Mouse (Mus musculus) heart, postnatal 0 days (tissue): Measurements from ENCODE around the gene Arhgdia. TPM values are rescaled to one million over a fixed set of nuclear protein-coding genes. Genes with fewer than 3 reads are reported as not detected.

Experiments used
- ATAC-seq: fragments of 200-750 bp; cut with Nextera tagmentation; 2 replicates; pipeline ENCODE4 v1.8.0; 2017; ENCODE audit warnings: low read depth, moderate number of reproducible peaks, moderate library complexity; ENCODE audit not compliant: insufficient read depth
- DNase-seq: peaks from one replicate; pipeline ENCODE4 v3.0.0-alpha.2; 2016; ENCODE audit warnings: low spot score
- H3K27ac ChIP-seq: fragments of 300-500 bp; sonication (generic); 2 replicates; pipeline ENCODE4 v1.5.1; 2014; ENCODE audit warnings: low read depth, mild to moderate bottlenecking
- H3K27me3 ChIP-seq: fragments of 300-500 bp; sonication (generic); 2 replicates; pipeline ENCODE4 v1.6.1; 2014; ENCODE audit warnings: low read length, mixed read lengths; ENCODE audit not compliant: control insufficient read depth, insufficient read depth
- H3K36me3 ChIP-seq: fragments of 300-500 bp; sonication (generic); replicated peaks from 2 replicates; pipeline ENCODE4 v1.6.1; 2014; ENCODE audit warnings: low read length, mixed read lengths; ENCODE audit not compliant: control insufficient read depth, insufficient read depth
- H3K4me1 ChIP-seq: fragments of 300-500 bp; sonication (generic); 2 replicates; pipeline ENCODE4 v1.6.1; 2014; ENCODE audit warnings: antibody characterized with exemption; ENCODE audit not compliant: control insufficient read depth, insufficient read depth
- H3K4me2 ChIP-seq: fragments of 300-500 bp; sonication (generic); 2 replicates; pipeline ENCODE4 v1.6.1; 2014; ENCODE audit warnings: low read depth, mild to moderate bottlenecking, low read length, moderate library complexity
- H3K4me3 ChIP-seq: fragments of 300-500 bp; sonication (generic); 2 replicates; pipeline ENCODE4 v1.5.1; 2014; ENCODE audit warnings: low read depth, low read length
- H3K9ac ChIP-seq: fragments of 300-500 bp; sonication (generic); replicated peaks from 2 replicates; pipeline ENCODE4 v1.6.1; 2014; ENCODE audit warnings: low read depth, low read length, mixed read lengths
- H3K9me3 ChIP-seq: fragments of 300-500 bp; sonication (generic); replicated peaks from 2 replicates; pipeline ENCODE4 v1.6.1; 2016; ENCODE audit warnings: low read length; ENCODE audit not compliant: control insufficient read depth
- CTCF ChIP-seq: IDR thresholded peaks from 2 replicates; pipeline ENCODE4 v1.5.1; 2016; ENCODE audit warnings: antibody characterized with exemption, control low read depth, low read depth
- EP300 ChIP-seq: IDR thresholded peaks from 2 replicates; pipeline ENCODE4 v1.6.1; 2016; ENCODE audit warnings: antibody characterized with exemption, low read depth
- WGBS: fragments of 180-500 bp; shearing (Covaris S2); extraction: QIAGEN DNeasy Blood & Tissue Kit; methylation state at CpG from one replicate; pipeline ENCODE4 v1.1.7; 2014; 5-methylcytosine and 5-hydroxymethylcytosine counted together
- polyA plus RNA-seq: library from polyadenylated mRNA; unstranded; fragments of >200 nt; fragmentation: Nextera tagmentation; extraction: Ambion mirVana; gene quantifications from 2 replicates; pipeline ENCODE4 v1.2.1, GENCODE M21; 2015
- total RNA-seq: library from RNA; depleted of rRNA; stranded (reverse); fragments of >200 nt; gene quantifications from 2 replicates; pipeline ENCODE4 v1.2.3, GENCODE M21; 2014; ENCODE audit warnings: low replicate concordance

Gene Arhgdia
- total and polyA plus RNA-seq, 2 experiments from 2014 or later = 231 to 245 TPM

DNA sequence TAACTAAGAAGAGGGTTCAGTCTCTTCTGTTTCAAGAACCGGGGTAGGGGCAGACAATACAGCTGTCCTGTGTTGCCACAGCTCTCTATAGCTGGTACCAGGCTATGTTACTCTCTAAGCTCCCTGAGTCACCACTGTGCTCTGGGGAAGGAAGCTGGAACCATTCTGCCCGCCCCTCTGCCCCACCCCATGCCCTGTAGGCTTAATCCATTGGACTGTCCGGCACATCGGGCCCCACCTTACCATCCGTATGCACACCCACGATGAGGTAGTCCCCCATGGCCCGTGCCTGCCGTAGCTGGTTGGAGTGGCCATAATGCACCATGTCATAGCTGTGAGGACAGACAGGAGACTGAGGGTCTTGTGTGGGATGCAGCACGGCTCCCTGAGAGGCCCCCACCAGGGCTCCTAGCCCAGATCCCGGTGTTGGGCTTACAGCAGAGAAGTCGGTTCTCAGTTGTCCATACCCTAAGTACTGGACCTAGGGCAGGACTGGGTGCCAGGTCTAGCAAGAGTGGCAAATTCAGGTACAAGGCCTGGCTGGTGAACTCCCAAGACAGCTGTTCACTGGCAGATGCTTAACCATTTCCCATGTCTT lies 34.3 kb upstream of the Arhgdia start:
- ATAC-seq = no peak
- Histone ChIP-seq H3K4me1 (peaks cover 12% of the 10 kb centered on the region), H3K9me3 (no peaks in the 10 kb centered on the region), H3K9ac (no peak overlapping the region), H3K4me2 (no peak overlapping the region), H3K36me3 (peaks cover 59% of the 10 kb centered on the region), H3K27me3 (no peaks in the 10 kb centered on the region), H3K27ac (no peak overlapping the region), H3K4me3 (no peak overlapping the region)
- 90% methylated on average over 11 of the region's 11 CpGs for WGBS
- TF ChIP-seq CTCF = no peak
- no peak for TF ChIP-seq EP300
- no peak for DNase-seq

DNA sequence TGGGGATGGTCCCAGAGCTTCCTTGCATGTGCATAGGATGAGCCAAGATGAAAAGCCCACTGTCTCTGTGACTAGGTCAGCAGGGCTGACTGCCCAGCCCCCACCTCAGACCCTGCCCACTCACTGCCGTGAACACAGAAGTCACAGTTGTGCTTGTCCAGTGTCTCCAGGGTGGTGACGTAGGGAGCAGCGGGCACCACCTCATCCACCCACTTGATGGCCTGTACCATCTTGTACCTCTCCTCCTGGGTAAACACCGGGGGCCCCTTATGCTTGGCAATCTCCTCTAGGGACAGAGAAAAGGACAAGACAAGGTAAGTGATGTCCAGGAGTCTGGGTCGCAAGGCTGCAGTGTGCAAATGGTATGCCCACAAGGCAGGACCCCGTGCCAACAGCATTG lies 33.7 kb upstream of the Arhgdia start:
- TF ChIP-seq EP300 (no peak), CTCF (no peak)
- no peak for ATAC-seq
- H3K9ac ChIP-seq = no peak overlapping the region
- peaks cover 58% of the 10 kb centered on the region for H3K36me3 ChIP-seq
- H3K4me2 ChIP-seq = no peak overlapping the region
- WGBS = 88% methylated on average over 6 of the region's 6 CpGs
- peaks cover 12% of the 10 kb centered on the region for H3K4me1 ChIP-seq
- no peaks in the 10 kb centered on the region for H3K9me3 ChIP-seq
- H3K4me3 ChIP-seq = no peak overlapping the region
- no peaks in the 10 kb centered on the region for H3K27me3 ChIP-seq
- H3K27ac ChIP-seq = no peak overlapping the region
- DNase-seq = no peak

DNA sequence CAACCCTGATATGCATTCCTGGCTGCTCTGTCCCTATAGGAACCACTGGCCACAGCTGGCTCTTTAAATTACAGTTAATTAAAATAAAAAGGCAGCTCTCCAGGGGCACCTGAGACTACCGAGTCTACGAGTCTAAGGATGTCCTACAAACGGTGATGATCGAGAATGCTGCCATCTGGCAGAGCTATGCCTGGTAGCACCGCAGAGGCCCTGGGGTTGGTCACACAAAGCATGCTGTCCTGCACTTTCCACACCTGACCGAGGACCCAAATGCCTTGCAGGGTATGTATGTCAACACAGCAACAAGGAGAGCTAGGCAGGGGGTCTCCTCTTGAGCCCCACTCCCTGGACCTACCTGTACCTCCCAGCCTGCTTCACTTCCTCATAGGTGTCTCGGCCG lies 32.6 kb upstream of the Arhgdia start:
- 74% methylated on average over 8 of the region's 8 CpGs for WGBS
- no peak for DNase-seq
- Histone ChIP-seq H3K4me1 (peaks cover 13% of the 10 kb centered on the region), H3K27me3 (no peaks in the 10 kb centered on the region), H3K36me3 (peaks cover 50% of the 10 kb centered on the region), H3K9ac (no peak overlapping the region), H3K27ac (no peak overlapping the region), H3K9me3 (no peaks in the 10 kb centered on the region), H3K4me3 (no peak overlapping the region), H3K4me2 (no peak overlapping the region)
- no peak for ATAC-seq
- TF ChIP-seq EP300 (no peak), CTCF (no peak)

DNA sequence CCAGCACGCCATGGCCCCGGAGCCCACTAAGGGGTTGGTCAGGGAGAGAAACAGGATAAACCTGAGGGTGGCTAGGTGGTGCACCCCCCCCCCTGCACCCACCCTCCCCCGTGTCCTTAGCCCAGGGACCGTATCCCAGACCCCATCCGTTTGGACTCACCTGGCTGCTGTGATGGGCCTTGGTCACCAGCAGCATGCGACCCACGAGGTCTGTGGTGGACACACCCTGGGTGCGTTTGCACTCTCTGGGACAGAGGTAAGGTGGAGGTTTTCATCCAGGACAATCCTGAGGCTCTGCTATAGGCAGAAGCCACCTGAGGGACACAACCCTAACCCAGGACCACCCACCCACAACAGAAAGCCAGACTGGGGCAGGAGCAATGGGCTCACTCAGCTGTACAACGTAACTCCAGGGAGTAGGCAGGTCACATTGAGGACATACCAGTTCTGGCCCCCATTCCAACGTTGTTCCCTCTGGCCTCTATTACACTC lies 32.1 kb upstream of the Arhgdia start:
- Histone ChIP-seq H3K4me3 (no peak overlapping the region), H3K4me1 (peaks cover 18% of the 10 kb centered on the region), H3K9me3 (no peaks in the 10 kb centered on the region), H3K4me2 (no peak overlapping the region), H3K27ac (no peak overlapping the region), H3K36me3 (peaks cover 47% of the 10 kb centered on the region), H3K9ac (no peak overlapping the region), H3K27me3 (no peaks in the 10 kb centered on the region)
- no peak for DNase-seq
- TF ChIP-seq CTCF = no peak
- no peak for TF ChIP-seq EP300
- 85% methylated on average over 10 of the region's 10 CpGs for WGBS
- no peak for ATAC-seq

DNA sequence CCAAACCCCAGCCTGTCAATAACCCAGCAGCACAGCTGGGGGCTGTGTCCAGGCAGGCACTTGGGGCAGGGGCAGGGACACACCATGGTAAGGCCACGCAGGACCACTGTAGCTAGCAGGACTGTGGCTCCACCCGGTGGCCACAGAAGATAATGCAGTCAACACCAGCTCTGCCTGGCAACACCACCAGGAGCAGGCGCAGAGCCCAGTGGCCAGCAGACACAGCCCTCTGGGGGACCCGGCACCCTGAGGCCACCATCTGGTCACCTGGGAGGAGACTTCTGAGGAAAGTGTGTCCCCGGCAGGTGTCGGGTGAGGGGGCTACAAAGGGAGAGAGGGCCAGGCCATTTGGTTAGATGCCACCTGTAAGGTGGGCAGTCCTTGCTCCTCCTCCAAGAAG lies 31.3 kb upstream of the Arhgdia start:
- Histone ChIP-seq H3K9me3 (no peaks in the 10 kb centered on the region), H3K27ac (no peak overlapping the region), H3K9ac (no peak overlapping the region), H3K36me3 (peaks cover 41% of the 10 kb centered on the region), H3K27me3 (no peaks in the 10 kb centered on the region), H3K4me3 (no peak overlapping the region), H3K4me2 (no peak overlapping the region), H3K4me1 (peaks cover 25% of the 10 kb centered on the region)
- DNase-seq = peak; percentile 57
- 36% methylated on average over 6 of the region's 6 CpGs for WGBS
- peak; percentile 34; the same call in 1 of the 2 replicates for ATAC-seq
- TF ChIP-seq CTCF (peak; percentile 83), EP300 (no peak)
